Comparison of ENCODE assay signal across 7 mouse cellular contexts in the genomic region with DNA sequence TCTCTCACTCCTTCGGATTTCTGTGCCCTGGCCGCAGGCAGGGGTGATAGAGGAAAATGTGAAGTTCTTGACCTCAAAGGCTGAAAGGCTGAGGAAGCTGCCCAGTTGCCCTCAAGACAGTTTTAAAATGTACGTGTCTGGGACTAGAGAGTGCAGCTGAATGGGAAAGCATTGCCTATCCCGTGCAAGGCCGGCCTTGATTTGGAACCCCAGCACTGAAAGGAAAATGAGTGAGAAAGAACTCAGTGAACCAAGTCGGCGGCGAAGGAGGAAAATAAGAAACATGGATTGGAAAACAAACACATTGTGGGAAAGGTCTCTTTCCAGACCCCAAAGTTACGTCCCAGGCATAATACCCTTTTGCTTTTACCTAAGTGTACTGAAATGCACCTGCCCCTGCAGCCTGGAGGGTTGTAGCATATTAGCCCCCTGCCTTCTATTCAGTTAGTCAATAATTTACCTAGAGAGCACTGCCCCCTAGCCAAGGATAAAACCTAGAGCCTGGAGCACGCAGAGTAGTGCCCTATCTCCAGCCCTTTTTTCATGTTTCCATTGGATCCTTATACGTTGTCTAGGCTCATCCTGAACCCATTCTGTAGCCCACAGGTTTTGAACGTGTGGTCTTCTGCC. TPM values are rescaled to one million over a fixed set of nuclear protein-coding genes. Genes with fewer than 3 reads are reported as not detected.
DNase-seq lines count a peak whose midpoint lies in the region; ATAC-seq and TF ChIP-seq lines count a peak whose summit lies in the region.

No protein-coding gene starts in this region.

- H3K9ac ChIP-seq in CH12.LX (ENCODE audit: insufficient read depth, low read depth) = peak overlapping the region; percentile 42
- H3K9ac ChIP-seq in hindbrain, embryonic 15.5 days = no peak overlapping the region
- H3K9ac ChIP-seq in liver, embryonic 13.5 days = 0 out of 2 replicates have a peak overlapping the region, but pooled peaks have one; percentile 36

- no peak overlapping the region for H3K4me2 ChIP-seq in CH12.LX (ENCODE audit: insufficient read depth, low read depth, poor library complexity, severe bottlenecking)
- H3K4me2 ChIP-seq in hindbrain, embryonic 15.5 days = peak overlapping the region; percentile 70; the same call in 1 of the 2 replicates
- H3K4me2 ChIP-seq in liver, embryonic 13.5 days = peak overlapping the region; percentile 3; the same call in 1 of the 2 replicates

- TF ChIP-seq RAD21 in CH12.LX (IDR thresholded peaks at IDR 0.05; ENCODE audit: low read depth, low read length) = no peak; the same call in 1 of the 2 replicates

- H3K9me3 ChIP-seq in CH12.LX (replicated peaks; ENCODE audit: low read length) = no peaks in the 10 kb centered on the region
- H3K9me3 ChIP-seq in E14TG2a.4 (ENCODE audit: low read length) = no peaks in the 10 kb centered on the region
- no peaks in the 10 kb centered on the region for H3K9me3 ChIP-seq in hindbrain, embryonic 15.5 days
- no peaks in the 10 kb centered on the region for H3K9me3 ChIP-seq in liver, embryonic 13.5 days (replicated peaks)

- no peak for TF ChIP-seq EP300 in CH12.LX (IDR thresholded peaks at IDR 0.05; ENCODE audit: low read length)

- no peaks in the 10 kb centered on the region for H3K36me3 ChIP-seq in CH12.LX (replicated peaks in 1 of 2; ENCODE audit: control insufficient read depth in 1 of 2, insufficient read depth in 1 of 2, low read length in 1 of 2)
- H3K36me3 ChIP-seq in E14TG2a.4 (ENCODE audit: insufficient read depth, low read length) = no peaks in the 10 kb centered on the region
- no peaks in the 10 kb centered on the region for H3K36me3 ChIP-seq in hindbrain, embryonic 15.5 days
- no peaks in the 10 kb centered on the region for H3K36me3 ChIP-seq in liver, embryonic 13.5 days

- dilution Hi-C loops in CH12.LX (cut with MboI; ENCODE audit: extremely low pct_ligation_motif_present, extremely low pct_unique_long_range_greater_than_20kb, low sequenced_read_pairs) = no loop called here

- no peaks in the 10 kb centered on the region for H3K79me2 ChIP-seq in CH12.LX (replicated peaks; ENCODE audit: control insufficient read depth, extremely low read depth, insufficient read depth, poor library complexity, severe bottlenecking)

- H3K27ac ChIP-seq in CH12.LX (ENCODE audit: insufficient read depth, low read depth) = peak overlapping the region; percentile 82
- H3K27ac ChIP-seq in hindbrain, embryonic 15.5 days (replicated peaks) = peak overlapping the region; percentile 98
- H3K27ac ChIP-seq in liver, embryonic 13.5 days = peak overlapping the region; percentile 67

- TF ChIP-seq POLR2A in CH12.LX (IDR thresholded peaks at IDR 0.05; ENCODE audit: low read depth, low read length) = no peak

- H3K4me1 ChIP-seq in CH12.LX (ENCODE audit: control insufficient read depth in 1 of 2, insufficient read depth in 2 of 2) = peaks cover 21 to 71% of the 10 kb centered on the region in 2 experiments
- peaks cover 85% of the 10 kb centered on the region for H3K4me1 ChIP-seq in E14TG2a.4 (replicated peaks; ENCODE audit: low read depth, low read length)
- H3K4me1 ChIP-seq in hindbrain, embryonic 15.5 days (replicated peaks) = peaks cover 91% of the 10 kb centered on the region
- H3K4me1 ChIP-seq in liver, embryonic 13.5 days (replicated peaks) = peaks cover 84% of the 10 kb centered on the region

- no peak for DNase-seq in CH12.LX (ENCODE audit: extremely low read depth)
- no peak for DNase-seq in liver, embryonic 13.5 days
- DNase-seq in thymus, postnatal 0 days (ENCODE audit: low spot score) = no peak
- no peak for DNase-seq in natural killer cell, adult 2 months (ENCODE audit: low spot score in 2 of 2)
- DNase-seq in adrenal gland, adult 8-10 months = no peak

- ATAC-seq in hindbrain, embryonic 15.5 days (ENCODE audit: low FRiP score, low read depth) = no peak
- ATAC-seq in liver, embryonic 13.5 days (ENCODE audit: low read depth) = no peak

- in situ Hi-C loops in CH12.LX (cut with MboI; ENCODE audit: low pct_ligation_motif_present, low pct_unique_long_range_greater_than_20kb, low sequenced_read_pairs) = no loop called here

- H3K27me3 ChIP-seq in CH12.LX (replicated peaks) (no peaks in the 10 kb centered on the region), E14TG2a.4 (ENCODE audit: insufficient read depth, low read length) (no peaks in the 10 kb centered on the region)
- no peaks in the 10 kb centered on the region for H3K27me3 ChIP-seq in hindbrain, embryonic 15.5 days
- H3K27me3 ChIP-seq in liver, embryonic 13.5 days = peaks cover 69% of the 10 kb centered on the region

- TF ChIP-seq CTCF in CH12.LX (conservative IDR thresholded peaks at IDR 0.05 in 1 of 2, IDR thresholded peaks at IDR 0.05 in 1 of 2; ENCODE audit: low read depth in 2 of 2, low read length in 2 of 2) (peak in 1 of 2 experiments; percentile 22; a peak in 1 of 4 replicates), E14TG2a.4 (conservative IDR thresholded peaks at IDR 0.05; ENCODE audit: low read length) (no peak)

- WGBS in hindbrain, embryonic 15.5 days = 50% methylated on average over 12 of the region's 12 CpGs
- whole genome bisulfite sequencing in liver, embryonic 13.5 days (ENCODE audit: insufficient replicate concordance) = 68% methylated on average over 12 of the region's 12 CpGs

- H3K4me3 ChIP-seq in CH12.LX (replicated peaks in 1 of 3; ENCODE audit: low read depth in 2 of 3, low read length in 2 of 3, poor library complexity in 1 of 3) (no peak overlapping the region), E14TG2a.4 (replicated peaks; ENCODE audit: low read length) (peak overlapping the region; percentile 76)
- H3K4me3 ChIP-seq in hindbrain, embryonic 15.5 days = no peak overlapping the region
- no peak overlapping the region for H3K4me3 ChIP-seq in liver, embryonic 13.5 days (replicated peaks)

TF ChIP-seq in CH12.LX, 34 proteins besides CTCF, POLR2A, EP300 and RAD21:
- no peak for TF ChIP-seq IRF4 (IDR thresholded peaks at IDR 0.05; ENCODE audit: low read depth, low read length)
- no peak for TF ChIP-seq HCFC1 (IDR thresholded peaks at IDR 0.05; ENCODE audit: low read depth, low read length)
- no peak for TF ChIP-seq CHD1 (IDR thresholded peaks at IDR 0.05; ENCODE audit: low read depth, low read length)
- no peak for TF ChIP-seq POLR2AphosphoS2 (IDR thresholded peaks at IDR 0.05; ENCODE audit: low read depth, low read length)
- TF ChIP-seq ELF1 (IDR thresholded peaks at IDR 0.05; ENCODE audit: low read depth, low read length) = no peak
- no peak for TF ChIP-seq ETS1 (conservative IDR thresholded peaks at IDR 0.05; ENCODE audit: low read depth, low read length)
- no peak for TF ChIP-seq CHD2 (IDR thresholded peaks at IDR 0.05; ENCODE audit: low read length)
- TF ChIP-seq MAX (IDR thresholded peaks at IDR 0.05; ENCODE audit: low read length) = no peak
- TF ChIP-seq MEF2A (IDR thresholded peaks at IDR 0.05; ENCODE audit: borderline replicate concordance, low read depth, low read length) = no peak
- no peak for TF ChIP-seq NRF1 (IDR thresholded peaks at IDR 0.05; ENCODE audit: low read depth, low read length)
- no peak for TF ChIP-seq ZC3H11A (IDR thresholded peaks at IDR 0.05; ENCODE audit: low read depth, low read length)
- TF ChIP-seq NELFE (IDR thresholded peaks at IDR 0.05; ENCODE audit: low read depth, low read length) = no peak
- TF ChIP-seq JUN (IDR thresholded peaks at IDR 0.05; ENCODE audit: insufficient read depth, low read depth, low read length) = no peak
- TF ChIP-seq MAFK (IDR thresholded peaks at IDR 0.05; ENCODE audit: insufficient replicate concordance, low read length) = no peak
- no peak for TF ChIP-seq TBP (conservative IDR thresholded peaks at IDR 0.05; ENCODE audit: low read depth, low read length)
- TF ChIP-seq UBTF (IDR thresholded peaks at IDR 0.05; ENCODE audit: low read depth, low read length) = no peak
- no peak for TF ChIP-seq JUND (conservative IDR thresholded peaks at IDR 0.05; ENCODE audit: low read depth, low read length)
- no peak for TF ChIP-seq ZKSCAN1 (IDR thresholded peaks at IDR 0.05; ENCODE audit: borderline replicate concordance, low read depth, low read length)
- TF ChIP-seq SIN3A (IDR thresholded peaks at IDR 0.05; ENCODE audit: low read length) = no peak

RNA-seq across cellular contexts. Expression of a gene that starts 5.6 kb away (rescaled TPM):
- total RNA-seq in CH12.LX (2012; rRNA removed) (19.6 and 21.4 TPM in 2 replicates), CH12.LX (2014; rRNA removed) (7.0 and 8.2 TPM in 2 replicates)
- polyA plus RNA-seq in CH12.LX (2012; ENCODE audit: insufficient read length, low read depth) = 10.2 and 12.1 TPM in 2 replicates
- 72.9 and 87.3 TPM in 2 replicates for polyA plus RNA-seq in hindbrain, embryonic 15.5 days (2015; fragmentation: Nextera tagmentation; extraction: Ambion mirVana)
- polyA plus RNA-seq in liver, embryonic 13.5 days (2015; fragmentation: Nextera tagmentation; extraction: Ambion mirVana) = 2.8 and 3.0 TPM in 2 replicates
- polyA plus RNA-seq in thymus, postnatal 0 days (2015; fragmentation: Nextera tagmentation; extraction: Ambion mirVana) = 13.1 and 15.5 TPM in 2 replicates
- 10 to 100 TPM; 69.8 to 92.2 (median 82.8) TPM for total RNA-seq in adrenal gland, adult 8-10 months (2022)

RNA-seq across cellular contexts. Expression of a gene that starts 56.6 kb away (rescaled TPM):
- total RNA-seq in CH12.LX (2012; rRNA removed) (18.7 and 19.6 TPM in 2 replicates), CH12.LX (2014; rRNA removed) (15.7 and 16.7 TPM in 2 replicates)
- polyA plus RNA-seq in CH12.LX (2012; ENCODE audit: insufficient read length, low read depth) = 17.5 and 20.5 TPM in 2 replicates
- 45.1 and 46.1 TPM in 2 replicates for polyA plus RNA-seq in hindbrain, embryonic 15.5 days (2015; fragmentation: Nextera tagmentation; extraction: Ambion mirVana)
- polyA plus RNA-seq in liver, embryonic 13.5 days (2015; fragmentation: Nextera tagmentation; extraction: Ambion mirVana) = 11.6 and 13.6 TPM in 2 replicates
- polyA plus RNA-seq in thymus, postnatal 0 days (2015; fragmentation: Nextera tagmentation; extraction: Ambion mirVana) = 18.8 and 20.1 TPM in 2 replicates
- total RNA-seq in adrenal gland, adult 8-10 months (2022) = 10 to 100 TPM; 25.4 to 43.9 (median 32.1) TPM
